Mouse (Mus musculus): ENCODE results near the gene Plxdc1. TPM values are rescaled to one million over a fixed set of nuclear protein-coding genes. Genes with fewer than 3 reads are reported as not detected.
A peak's percentile ranks its signal among the peaks of the same experiment; 100 is the strongest.

Plxdc1 gene
- polyA plus RNA-seq, 1 experiment from 2014 or later, result 0.18 TPM

GRCm38 (mm10) chr11:97968385-97968784 lies 17.9 kb downstream of the Plxdc1 start:
- Histone ChIP-seq H3K9me3 (no peaks in the 10 kb centered on the region), H3K4me3 (no peak overlapping the region), H3K27me3 (no peaks in the 10 kb centered on the region), H3K4me2 (no peak overlapping the region), H3K9ac (no peak overlapping the region), H3K27ac (no peak overlapping the region), H3K36me3 (no peaks in the 10 kb centered on the region), H3K4me1 (no peaks in the 10 kb centered on the region)
- ATAC-seq (ENCODE audit: insufficient number of reproducible peaks, insufficient read depth, low FRiP score, low TSS enrichment, low read depth), result no peak
- WGBS, result 86% methylated on average over 5 of the region's 5 CpGs

DNA sequence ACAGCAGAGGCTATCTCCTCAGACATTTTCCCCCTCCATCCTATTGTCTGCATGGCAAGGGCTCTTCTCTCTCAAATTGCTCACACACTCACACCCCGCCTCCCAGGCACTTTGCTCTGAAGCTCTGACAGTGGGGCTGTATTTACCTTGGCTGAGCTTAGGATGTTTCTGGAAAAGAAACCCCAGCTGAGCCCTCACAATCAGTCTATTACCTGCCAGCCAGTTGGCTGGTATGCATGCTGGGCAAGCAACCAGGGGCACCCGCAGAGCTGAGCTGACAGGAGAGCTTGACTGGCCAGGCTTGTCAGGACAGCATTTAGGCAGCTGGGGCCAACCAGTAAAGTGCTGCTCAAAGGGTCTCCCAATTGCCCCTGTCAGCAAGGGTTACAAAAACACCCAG lies 19.1 kb downstream of the Plxdc1 start:
- Histone ChIP-seq H3K4me2 (no peak overlapping the region), H3K27me3 (no peaks in the 10 kb centered on the region), H3K4me3 (no peak overlapping the region), H3K9me3 (no peaks in the 10 kb centered on the region), H3K27ac (no peak overlapping the region), H3K4me1 (no peaks in the 10 kb centered on the region), H3K9ac (peak overlapping the region; percentile 44; the same call in 1 of the 2 replicates), H3K36me3 (no peaks in the 10 kb centered on the region)
- WGBS, result 51% methylated on average over 2 of the region's 2 CpGs
- no peak for ATAC-seq (ENCODE audit: insufficient number of reproducible peaks, insufficient read depth, low FRiP score, low TSS enrichment, low read depth)

GRCm38 (mm10) chr11:97960907-97961306 lies 25.3 kb downstream of the Plxdc1 start:
- ATAC-seq (ENCODE audit: insufficient number of reproducible peaks, insufficient read depth, low FRiP score, low TSS enrichment, low read depth), result no peak
- Histone ChIP-seq H3K4me2 (no peak overlapping the region), H3K4me3 (no peak overlapping the region), H3K4me1 (peaks cover 5% of the 10 kb centered on the region; the same call in 1 of the 2 replicates), H3K27me3 (no peaks in the 10 kb centered on the region), H3K9ac (no peak overlapping the region), H3K9me3 (no peaks in the 10 kb centered on the region), H3K27ac (no peak overlapping the region), H3K36me3 (no peaks in the 10 kb centered on the region)
- 85% methylated on average over 1 of the region's 1 CpGs for WGBS

DNA sequence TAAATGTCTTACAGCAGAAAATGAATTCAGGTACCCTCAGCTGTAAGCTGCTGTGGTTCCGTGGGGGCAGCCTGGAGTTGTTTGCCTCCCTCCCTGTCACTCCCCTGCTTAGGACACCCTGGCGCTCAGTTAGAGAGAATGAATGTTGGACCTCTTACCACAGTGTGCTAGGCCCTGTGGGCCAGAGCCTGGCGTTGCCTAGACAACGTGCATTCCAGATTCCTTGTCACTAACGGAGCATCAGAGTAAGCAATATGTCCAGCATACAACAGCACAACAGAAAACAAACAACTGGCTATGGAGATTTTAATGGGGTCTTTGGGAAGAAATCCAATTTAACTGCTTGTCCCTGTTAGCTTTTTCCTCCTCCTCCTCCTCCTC lies 27.0 kb downstream of the Plxdc1 start:
- WGBS, result 40% methylated on average over 5 of the region's 5 CpGs
- H3K4me2 ChIP-seq, result no peak overlapping the region
- no peaks in the 10 kb centered on the region for H3K36me3 ChIP-seq
- H3K27me3 ChIP-seq, result no peaks in the 10 kb centered on the region
- no peak overlapping the region for H3K9ac ChIP-seq
- H3K4me3 ChIP-seq, result no peak overlapping the region
- ATAC-seq (ENCODE audit: insufficient number of reproducible peaks, insufficient read depth, low FRiP score, low TSS enrichment, low read depth), result no peak
- H3K27ac ChIP-seq, result 0 out of 2 replicates have a peak overlapping the region, but pooled peaks have one; percentile 16
- no peaks in the 10 kb centered on the region for H3K9me3 ChIP-seq
- H3K4me1 ChIP-seq, result peaks cover 9% of the 10 kb centered on the region; the same call in 1 of the 2 replicates

GRCm38 (mm10) chr11:97958641-97959299 lies 27.5 kb downstream of the Plxdc1 start:
- H3K27ac ChIP-seq, result 0 out of 2 replicates have a peak overlapping the region, but pooled peaks have one; percentile 16
- H3K9me3 ChIP-seq, result no peaks in the 10 kb centered on the region
- no peaks in the 10 kb centered on the region for H3K27me3 ChIP-seq
- H3K4me2 ChIP-seq, result no peak overlapping the region
- peaks cover 9% of the 10 kb centered on the region; the same call in 1 of the 2 replicates for H3K4me1 ChIP-seq
- no peaks in the 10 kb centered on the region for H3K36me3 ChIP-seq
- no peak for ATAC-seq (ENCODE audit: insufficient number of reproducible peaks, insufficient read depth, low FRiP score, low TSS enrichment, low read depth)
- WGBS, result 71% methylated on average over 7 of the region's 7 CpGs
- no peak overlapping the region for H3K4me3 ChIP-seq
- H3K9ac ChIP-seq, result no peak overlapping the region

DNA sequence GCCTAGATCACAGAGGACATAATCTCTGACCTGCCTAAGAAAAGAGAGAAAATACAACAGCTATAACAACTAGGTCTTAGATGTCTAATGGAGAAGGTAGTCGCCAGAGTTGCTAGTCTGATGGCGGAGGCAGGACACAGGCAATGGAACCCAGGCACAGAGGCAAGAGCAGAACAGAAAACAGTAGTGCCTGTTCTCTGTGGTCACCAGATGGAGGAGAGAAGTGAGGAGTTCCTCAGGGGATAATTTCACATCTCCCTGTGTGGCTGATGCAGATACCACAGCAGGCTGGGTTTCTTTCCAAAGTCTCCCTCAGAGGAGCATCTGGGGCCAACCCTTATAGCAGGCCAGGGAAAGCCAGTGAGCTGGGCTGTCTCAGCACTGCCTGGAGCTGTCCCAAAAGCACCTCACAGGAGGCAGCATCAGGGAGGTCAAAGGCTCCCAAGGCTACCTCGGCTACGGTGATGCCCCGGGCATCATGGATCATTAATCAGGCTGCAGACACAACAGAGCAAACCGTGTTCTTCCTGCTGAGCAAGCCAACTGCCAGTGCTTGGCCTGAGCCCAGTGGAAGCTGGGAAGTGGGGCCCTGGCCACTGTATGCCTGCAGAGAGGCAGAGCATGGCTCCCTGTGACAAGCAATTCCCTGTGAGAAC lies 29.2 kb downstream of the Plxdc1 start:
- Histone ChIP-seq H3K27me3 (no peaks in the 10 kb centered on the region), H3K36me3 (no peaks in the 10 kb centered on the region), H3K4me1 (peaks cover 9% of the 10 kb centered on the region; the same call in 1 of the 2 replicates), H3K9me3 (no peaks in the 10 kb centered on the region), H3K27ac (no peak overlapping the region), H3K4me2 (no peak overlapping the region), H3K4me3 (no peak overlapping the region), H3K9ac (no peak overlapping the region)
- no peak for ATAC-seq (ENCODE audit: insufficient number of reproducible peaks, insufficient read depth, low FRiP score, low TSS enrichment, low read depth)
- 59% methylated on average over 6 of the region's 6 CpGs for WGBS

GRCm38 (mm10) chr11:97955915-97956314 lies 30.3 kb downstream of the Plxdc1 start:
- Histone ChIP-seq H3K4me2 (no peak overlapping the region), H3K27ac (no peak overlapping the region), H3K9ac (no peak overlapping the region), H3K4me3 (no peak overlapping the region), H3K4me1 (peaks cover 9% of the 10 kb centered on the region; the same call in 1 of the 2 replicates), H3K36me3 (no peaks in the 10 kb centered on the region), H3K27me3 (no peaks in the 10 kb centered on the region), H3K9me3 (no peaks in the 10 kb centered on the region)
- no peak for ATAC-seq (ENCODE audit: insufficient number of reproducible peaks, insufficient read depth, low FRiP score, low TSS enrichment, low read depth)
- WGBS, result 48% methylated on average over 4 of the region's 4 CpGs

- Histone ChIP-seq H3K27me3 (no peaks in the 10 kb centered on the region), H3K4me2 (no peak overlapping the region), H3K4me3 (no peak overlapping the region), H3K4me1 (peaks cover 10% of the 10 kb centered on the region; the same call in 1 of the 2 replicates), H3K27ac (no peak overlapping the region), H3K36me3 (no peaks in the 10 kb centered on the region), H3K9me3 (no peaks in the 10 kb centered on the region), H3K9ac (no peak overlapping the region)
- 76% methylated on average over 9 of the region's 9 CpGs for WGBS
- ATAC-seq (ENCODE audit: insufficient number of reproducible peaks, insufficient read depth, low FRiP score, low TSS enrichment, low read depth), result no peak
These were observed 30.9 kb downstream of the Plxdc1 start for GRCm38 (mm10) chr11:97955146-97955902.

GRCm38 (mm10) chr11:97954469-97955141 lies 31.6 kb downstream of the Plxdc1 start:
- Histone ChIP-seq H3K9ac (no peak overlapping the region), H3K4me2 (no peak overlapping the region), H3K27me3 (no peaks in the 10 kb centered on the region), H3K9me3 (no peaks in the 10 kb centered on the region), H3K27ac (no peak overlapping the region), H3K4me3 (no peak overlapping the region), H3K36me3 (no peaks in the 10 kb centered on the region), H3K4me1 (peaks cover 14% of the 10 kb centered on the region; the same call in 1 of the 2 replicates)
- no peak for ATAC-seq (ENCODE audit: insufficient number of reproducible peaks, insufficient read depth, low FRiP score, low TSS enrichment, low read depth)
- 79% methylated on average over 14 of the region's 14 CpGs for WGBS

- Histone ChIP-seq H3K27ac (no peak overlapping the region), H3K4me2 (no peak overlapping the region), H3K9me3 (no peaks in the 10 kb centered on the region), H3K9ac (no peak overlapping the region), H3K36me3 (no peaks in the 10 kb centered on the region), H3K4me1 (0 out of 2 replicates have a peak, but pooled peaks cover 10% of the 10 kb centered on the region), H3K27me3 (no peaks in the 10 kb centered on the region), H3K4me3 (no peak overlapping the region)
- WGBS, result 90% methylated on average over 6 of the region's 6 CpGs
- ATAC-seq (ENCODE audit: insufficient number of reproducible peaks, insufficient read depth, low FRiP score, low TSS enrichment, low read depth), result no peak
These were observed 32.3 kb downstream of the Plxdc1 start for GRCm38 (mm10) chr11:97953939-97954275.

DNA sequence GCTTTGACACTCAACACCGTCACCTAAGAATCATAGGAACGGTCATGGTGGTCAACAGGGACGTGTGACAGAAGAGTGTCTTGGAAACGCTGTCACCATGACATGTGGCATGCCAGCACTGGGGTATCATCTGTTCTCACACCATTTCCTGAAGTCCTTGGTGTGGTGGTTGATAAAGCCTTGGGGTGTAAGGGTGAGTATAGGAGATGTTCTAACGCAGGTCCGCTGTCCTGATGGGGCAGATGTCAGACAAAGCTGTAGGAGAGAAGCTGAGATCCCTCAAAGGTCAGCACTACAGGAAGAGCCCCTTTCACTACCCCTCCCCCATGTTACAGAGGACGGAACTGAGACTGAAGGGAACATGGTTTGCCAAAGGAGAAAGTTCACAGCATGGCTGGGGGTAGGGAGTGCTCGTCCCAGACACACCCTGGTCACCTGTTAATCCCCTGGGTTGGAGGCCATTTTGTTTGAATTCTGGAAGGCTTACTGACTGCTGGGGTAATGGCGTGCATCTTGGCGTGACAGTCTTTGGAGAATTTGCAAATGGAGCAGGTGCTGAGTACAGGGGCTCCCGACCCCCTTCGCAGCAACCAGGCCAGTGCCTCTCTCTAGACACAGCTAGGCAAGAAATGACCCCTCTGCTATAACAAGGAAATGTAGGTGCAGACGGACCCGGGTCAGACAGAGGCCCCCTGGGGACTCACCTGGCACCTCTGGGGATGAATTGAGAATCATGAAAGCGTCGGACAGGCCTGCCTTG lies 32.9 kb downstream of the Plxdc1 start:
- Histone ChIP-seq H3K9ac (no peak overlapping the region), H3K4me2 (no peak overlapping the region), H3K4me1 (0 out of 2 replicates have a peak, but pooled peaks cover 10% of the 10 kb centered on the region), H3K27me3 (no peaks in the 10 kb centered on the region), H3K27ac (no peak overlapping the region), H3K4me3 (no peak overlapping the region), H3K36me3 (no peaks in the 10 kb centered on the region), H3K9me3 (no peaks in the 10 kb centered on the region)
- ATAC-seq (ENCODE audit: insufficient number of reproducible peaks, insufficient read depth, low FRiP score, low TSS enrichment, low read depth), result no peak
- WGBS, result 79% methylated on average over 16 of the region's 16 CpGs
